Mouse (Mus musculus) urinary bladder, postnatal 25 days (tissue): Measurements from ENCODE around the gene Plbd2.
A peak's percentile ranks its signal among the peaks of the same experiment; 100 is the strongest.

Experiments
- DNase-seq: peaks from one replicate; pipeline ENCODE4 v3.0.0; 2022; ENCODE audit warnings: low spot score

Plbd2 gene

DNA sequence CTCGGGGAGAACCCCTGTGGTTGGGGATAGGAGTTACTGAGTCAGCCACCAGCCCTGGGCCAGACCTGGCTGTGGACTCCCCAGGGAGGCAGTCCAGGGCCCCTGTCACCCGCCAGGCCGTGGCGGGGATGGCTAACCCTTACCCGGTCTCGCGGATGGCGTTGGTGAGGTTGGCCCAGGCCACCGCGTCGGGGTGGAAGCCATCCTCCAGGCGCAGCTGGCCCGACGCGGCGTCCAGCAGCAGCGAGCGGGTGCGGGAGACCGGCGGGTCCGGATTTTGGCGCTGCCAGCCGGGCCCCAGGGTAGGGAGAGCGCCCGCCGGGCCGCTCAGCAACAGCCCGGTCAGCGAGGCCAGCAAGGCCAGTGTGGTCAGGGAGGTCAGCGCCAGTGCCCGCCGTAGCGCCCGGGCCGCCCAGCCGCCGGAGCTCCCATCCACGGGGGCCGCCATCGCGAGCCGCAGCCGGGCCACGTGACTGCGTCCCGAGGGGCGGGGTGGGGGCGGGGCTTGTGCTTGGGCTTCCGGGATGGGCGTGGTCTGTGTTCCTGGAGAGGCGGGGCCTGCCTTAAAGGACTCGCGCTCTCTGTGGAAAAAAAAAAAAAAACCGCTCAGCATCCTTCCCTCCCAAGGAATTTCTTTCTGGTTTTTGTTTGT lies at the start of gene Plbd2:
Plbd2 (minus strand) TSS at position 482 of the 652 bp plus-strand sequence.
- DNase-seq = peak; percentile 78

GRCm38 (mm10) chr5:120550673-120551072 lies 47.2 kb upstream of the Plbd2 start:
- DNase-seq = no peak

- DNase-seq = no peak
Observed at GRCm38 (mm10) chr5:120550137-120550536, 46.7 kb upstream of the Plbd2 start.

GRCm38 (mm10) chr5:120548236-120548850 lies 44.9 kb upstream of the Plbd2 start:
- DNase-seq = no peak

DNA sequence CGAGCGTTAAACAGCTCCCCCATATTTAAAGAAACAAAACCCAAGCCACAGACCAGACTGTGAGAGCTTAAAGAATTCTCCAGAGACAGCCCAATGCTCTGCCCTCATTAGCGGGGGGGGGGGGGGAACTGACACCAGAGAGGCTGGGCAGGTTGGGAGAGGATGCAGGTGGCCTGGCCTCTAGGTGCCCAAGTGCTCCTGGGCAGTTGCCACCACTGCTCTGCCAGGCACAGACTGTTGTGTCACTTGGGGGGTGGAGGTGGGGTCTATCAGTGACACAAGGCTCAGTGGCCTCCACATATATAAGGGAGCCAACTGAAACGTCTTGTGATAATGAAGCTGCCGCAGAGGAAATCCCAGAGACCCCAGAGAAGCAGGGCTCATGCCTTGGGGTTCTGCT lies 33.2 kb upstream of the Plbd2 start:
- DNase-seq = no peak

DNA sequence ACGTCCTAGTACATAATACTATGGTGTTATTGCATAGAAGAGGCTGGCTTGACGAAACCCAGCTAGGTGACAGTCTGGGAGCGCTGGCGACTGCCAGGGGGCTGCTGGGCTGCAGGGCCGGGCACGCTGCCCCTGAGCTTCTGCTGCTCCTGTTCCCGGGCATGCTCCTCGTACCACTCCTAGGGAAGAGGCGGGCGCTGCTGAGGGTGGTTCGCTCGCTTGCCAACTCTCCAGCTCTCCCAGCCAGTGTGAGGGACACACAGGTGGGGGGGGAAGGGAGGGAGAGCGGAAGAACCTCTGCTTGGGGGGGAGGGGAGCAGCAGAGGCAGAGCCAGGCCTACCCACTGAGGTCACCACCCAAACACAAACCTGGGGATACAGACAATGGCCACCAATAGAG lies 32.6 kb upstream of the Plbd2 start:
- DNase-seq = no peak

DNA sequence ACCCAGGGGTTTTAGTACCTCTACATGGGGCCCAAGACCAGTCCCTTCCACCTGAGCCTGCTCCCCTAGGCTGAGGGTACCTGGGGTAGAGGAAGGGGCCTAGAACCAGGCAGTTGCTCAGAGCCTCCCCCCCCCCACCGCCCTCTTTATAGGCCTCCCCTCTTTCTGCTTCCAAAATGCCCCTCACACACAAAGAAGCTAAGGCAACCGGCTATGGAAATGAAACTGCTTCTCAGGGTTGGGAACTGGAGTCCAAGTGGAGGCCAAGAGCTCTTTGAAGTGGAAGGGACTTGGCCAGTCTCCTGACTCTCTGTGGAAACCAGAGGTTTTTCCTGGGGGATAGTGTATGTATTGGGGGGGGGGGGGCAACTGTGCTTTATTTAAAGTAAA lies 31.3 kb upstream of the Plbd2 start:
- DNase-seq = no peak

DNA sequence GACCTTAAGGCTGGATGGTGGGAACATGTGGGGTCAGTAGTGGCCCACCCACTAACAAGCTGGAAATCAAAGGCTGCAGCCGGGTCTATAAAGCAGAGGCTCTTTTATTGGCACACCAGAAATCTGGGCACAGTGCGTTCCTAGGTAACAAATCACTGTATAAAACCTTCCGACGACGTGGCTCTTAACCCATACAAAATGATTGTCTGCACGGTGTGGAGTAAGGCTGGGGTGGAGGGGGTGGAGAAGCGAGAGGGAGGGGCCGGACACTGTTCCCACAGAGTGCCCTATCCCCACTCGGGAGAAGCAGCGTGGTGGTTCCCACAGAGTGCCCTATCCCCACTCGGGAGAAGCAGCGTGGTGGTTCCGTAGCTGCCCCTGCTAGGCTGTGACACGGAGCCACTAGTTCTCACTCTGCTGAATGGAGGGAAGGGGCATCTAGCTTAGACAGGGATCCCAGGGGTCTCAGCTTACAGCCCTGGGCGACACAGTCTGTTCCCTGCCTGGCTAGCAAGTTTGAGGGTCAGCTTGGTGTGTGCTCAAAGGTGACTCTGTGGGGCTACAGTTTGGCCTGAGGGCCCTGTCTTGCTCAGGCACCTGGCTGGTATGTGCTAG lies 30.8 kb upstream of the Plbd2 start:
- DNase-seq = no peak

DNA sequence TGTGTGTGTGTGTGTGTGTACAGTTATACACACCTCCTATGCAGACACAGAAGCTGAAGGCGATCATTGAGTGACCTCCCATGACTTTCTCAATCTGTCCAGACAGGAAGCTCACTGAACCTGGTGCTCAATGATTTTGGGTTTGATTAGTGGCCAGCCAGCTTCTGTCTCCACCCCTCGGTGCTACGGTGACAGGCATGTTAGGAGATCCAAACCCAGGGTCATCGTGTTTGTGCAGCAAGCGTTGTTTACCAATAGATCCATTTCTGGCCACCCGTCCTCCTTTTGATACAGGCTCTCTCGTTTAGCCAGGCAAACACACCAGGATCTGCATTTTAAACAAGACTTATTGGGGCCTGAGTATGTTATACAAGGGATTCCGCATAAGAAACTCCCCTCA lies 28.2 kb upstream of the Plbd2 start:
- DNase-seq = no peak

DNA sequence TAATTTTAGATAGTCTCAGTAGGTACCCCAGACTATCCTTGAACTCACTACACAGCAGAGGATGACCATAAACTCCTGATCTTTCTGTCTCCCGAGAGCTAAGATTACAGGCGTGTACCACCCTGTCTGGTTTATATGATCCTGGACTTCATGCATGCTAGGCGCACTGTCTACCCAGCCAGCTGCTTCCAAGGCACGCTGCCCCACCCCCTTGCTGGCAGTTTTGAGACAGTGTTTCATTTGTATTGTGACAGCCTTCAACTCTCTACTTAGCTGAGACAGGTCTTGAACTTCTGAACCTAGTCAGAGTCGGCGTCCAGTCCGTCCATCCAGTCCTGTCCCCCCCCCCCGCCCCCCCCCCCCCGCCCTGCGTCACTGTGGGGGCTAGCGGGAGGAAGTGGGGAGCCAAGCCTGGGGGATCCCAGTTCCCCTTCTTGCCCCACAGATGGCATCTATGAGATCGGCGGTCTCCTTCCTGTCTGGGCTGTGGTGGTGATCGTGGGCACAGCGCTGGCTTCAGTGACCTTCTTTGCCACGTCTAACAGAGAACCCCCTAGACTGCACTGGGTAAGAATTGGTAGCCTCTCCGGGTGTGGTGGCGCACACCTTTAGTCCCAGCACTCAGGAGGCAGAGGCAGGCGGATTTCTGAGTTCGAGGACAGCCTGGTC lies 24.0 kb upstream of the Plbd2 start:
- no peak for DNase-seq

- DNase-seq = no peak
Observed at GRCm38 (mm10) chr5:120526311-120526710, 22.9 kb upstream of the Plbd2 start.

GRCm38 (mm10) chr5:120525737-120526136 lies 22.3 kb upstream of the Plbd2 start:
- DNase-seq = no peak

GRCm38 (mm10) chr5:120524736-120525135 lies 21.3 kb upstream of the Plbd2 start:
- no peak for DNase-seq

GRCm38 (mm10) chr5:120522649-120523048 lies 19.2 kb upstream of the Plbd2 start:
- DNase-seq = peak; percentile 27

DNA sequence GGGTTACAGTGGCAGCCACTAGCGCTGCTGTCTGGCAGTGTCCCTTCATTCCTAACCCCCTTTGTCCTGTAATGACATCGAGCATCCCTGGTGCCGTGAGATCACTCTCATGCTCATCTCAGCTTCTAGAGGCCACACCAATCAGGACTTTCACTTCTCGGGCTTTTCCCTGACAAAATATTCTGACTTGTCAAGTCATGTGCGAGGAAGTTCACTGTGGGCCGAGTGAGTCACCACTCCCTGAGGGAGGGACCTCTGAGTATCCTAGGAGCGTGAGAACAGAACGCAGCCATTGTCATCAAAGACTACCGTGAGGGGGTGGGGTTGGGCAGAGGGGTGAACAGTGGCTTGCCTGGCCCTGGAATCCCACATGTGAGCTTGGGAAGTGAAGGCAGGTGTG lies 14.1 kb upstream of the Plbd2 start:
- peak; percentile 46 for DNase-seq

- peak; percentile 26 for DNase-seq
Observed at GRCm38 (mm10) chr5:120516221-120516984, 13.0 kb upstream of the Plbd2 start.

DNA sequence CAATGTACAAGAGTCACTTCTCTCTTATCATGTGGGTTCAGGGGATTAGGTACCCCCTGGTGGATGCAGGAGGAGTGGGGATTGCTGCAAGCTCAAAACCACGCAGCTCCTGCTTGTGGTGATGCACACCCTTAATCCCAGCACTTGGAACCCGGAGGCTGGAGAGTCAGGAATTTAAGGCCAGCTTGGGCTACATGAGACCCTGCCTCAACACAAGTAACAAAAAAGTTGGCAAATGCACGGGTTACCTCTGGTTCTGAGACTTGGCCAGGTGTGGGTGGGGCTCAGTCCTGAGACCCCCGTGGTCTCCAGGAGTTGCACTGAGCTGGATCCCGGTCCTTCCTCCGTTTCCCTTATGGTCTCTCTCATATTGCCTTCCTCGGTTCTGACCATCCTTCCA lies 12.0 kb upstream of the Plbd2 start:
- DNase-seq = no peak

DNA sequence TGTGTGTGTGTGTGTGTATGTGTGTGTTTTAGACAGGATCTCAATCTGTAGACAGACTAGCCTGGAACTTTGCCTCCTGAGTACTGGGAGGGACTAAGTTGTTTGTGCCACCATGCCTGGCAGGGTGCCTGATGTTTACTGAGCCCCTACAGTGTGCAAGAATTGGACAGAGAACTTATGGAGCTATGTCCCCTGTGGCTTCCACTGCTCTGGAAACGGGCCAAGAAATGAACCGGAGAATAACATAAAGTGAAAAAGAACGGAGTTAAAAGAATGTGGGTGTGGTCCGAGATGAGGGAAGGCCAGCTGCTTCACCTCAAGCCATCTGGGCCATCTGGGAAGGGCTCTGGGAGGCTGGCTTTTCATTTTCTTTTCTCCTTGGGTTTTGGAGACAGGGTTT lies 11.3 kb upstream of the Plbd2 start:
- DNase-seq = peak; percentile 49

GRCm38 (mm10) chr5:120514031-120514677 lies 10.7 kb upstream of the Plbd2 start:
- DNase-seq = no peak

DNA sequence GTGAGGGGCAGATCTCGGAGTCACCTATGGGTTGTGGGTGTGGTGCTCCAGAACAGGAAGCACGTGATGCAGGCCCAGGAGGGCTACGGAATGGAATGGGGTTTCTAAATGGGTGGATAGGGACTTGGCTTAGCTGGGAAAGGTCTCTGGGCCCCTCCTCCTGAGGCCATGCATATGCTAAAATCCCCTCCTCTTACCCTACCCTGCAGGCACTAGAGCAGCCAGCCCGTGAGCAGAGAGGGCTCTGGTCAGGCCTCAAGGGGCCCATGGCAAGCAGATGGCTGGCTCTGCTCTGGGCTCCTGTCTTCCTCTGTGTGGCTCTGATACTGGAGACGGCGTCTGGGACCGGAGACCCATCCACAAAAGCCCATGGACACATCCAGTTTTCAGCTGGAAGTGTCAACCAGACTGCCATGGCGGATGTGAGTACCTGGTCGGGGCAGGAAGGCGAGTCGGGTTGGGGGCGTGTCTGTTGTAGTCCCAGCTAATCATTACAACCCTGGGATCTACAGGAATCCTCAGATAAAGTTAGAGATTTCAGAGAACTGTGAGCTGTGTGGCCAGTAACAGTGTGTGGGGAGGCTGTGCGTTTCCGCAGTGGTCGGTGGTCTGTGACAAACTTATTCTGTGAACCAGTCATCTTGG lies 9.6 kb upstream of the Plbd2 start:
- DNase-seq = no peak

- DNase-seq = peak; percentile 16
Observed at GRCm38 (mm10) chr5:120511643-120512220, 8.3 kb upstream of the Plbd2 start.
